Mouse (Mus musculus): ENCODE results near the gene Ccdc14. TPM values are rescaled to one million over a fixed set of nuclear protein-coding genes. Genes with fewer than 3 reads are reported as not detected.
A peak's percentile ranks its signal among the peaks of the same experiment; 100 is the strongest.
"Not testable (repeated sequence)": the region's sequence is repeated elsewhere in the genome, so short reads cannot be mapped to it uniquely, and the experiment has no call there.

Gene Ccdc14
- polyA plus RNA-seq (2014; fragmentation: Nextera tagmentation; extraction: Ambion mirVana), result 8.1 and 8.5 TPM in 2 replicates

DNA sequence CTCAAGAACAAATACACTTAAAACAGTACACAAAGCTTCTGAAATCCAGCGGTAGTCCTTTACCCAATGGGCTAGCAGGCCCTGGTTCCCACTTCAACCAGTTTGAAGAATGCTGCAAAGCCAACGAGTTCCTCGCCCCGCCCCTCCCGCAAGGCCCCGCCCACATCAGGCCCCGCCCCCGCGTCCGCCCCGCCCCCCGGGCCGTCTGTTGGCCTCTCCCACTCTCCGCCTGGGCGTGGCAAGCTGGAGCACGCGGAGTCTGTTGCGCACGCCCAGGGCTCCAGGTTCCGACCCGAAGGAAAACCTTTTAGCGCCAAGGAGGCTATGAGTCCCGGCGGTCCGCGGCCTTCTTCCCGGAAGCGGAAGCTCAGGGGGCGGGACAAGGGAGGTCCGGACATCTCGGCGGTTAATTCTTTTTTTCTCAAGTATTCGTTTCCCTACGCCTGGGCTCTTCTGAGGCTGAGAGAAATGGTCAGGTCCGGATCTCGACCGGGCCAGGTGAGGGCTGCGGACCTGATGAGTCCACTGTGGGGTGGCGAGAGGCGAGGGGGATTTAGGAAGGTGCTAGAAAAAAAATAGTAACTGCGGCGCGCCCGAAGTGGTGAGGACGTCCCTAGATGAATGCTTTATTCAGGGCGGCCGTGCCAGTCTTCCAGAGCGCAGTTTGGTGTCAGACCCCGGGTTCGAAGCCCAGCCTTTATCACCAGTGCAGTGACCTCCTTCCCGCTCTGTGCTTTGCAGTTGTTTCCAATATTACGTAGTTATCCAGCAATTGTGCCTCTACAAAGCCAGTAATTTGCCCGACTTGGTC lies at the start of gene Ccdc14:
Ccdc14 (plus strand) TSS at position 283 of the 811 bp plus-strand sequence.
- peaks cover 4% of the 10 kb centered on the region; the same call in 1 of the 2 replicates for H3K4me1 ChIP-seq (ENCODE audit: control insufficient read depth, insufficient read depth, low read length)
- peak within 1 kb of the TSS; percentile 77 for H3K4me2 ChIP-seq (replicated peaks; ENCODE audit: low read depth, low read length)
- H3K4me3 ChIP-seq (ENCODE audit: low read depth, low read length), result peak within 1 kb of the TSS; percentile 70
- H3K9me3 ChIP-seq (ENCODE audit: control insufficient read depth, low read depth, low read length), result no peaks in the 10 kb centered on the region
- H3K9ac ChIP-seq (replicated peaks; ENCODE audit: low read depth, low read length), result peak within 1 kb of the TSS; percentile 33
- peak; percentile 94 for ATAC-seq (ENCODE audit: insufficient number of reproducible peaks, insufficient read depth, low FRiP score, low read depth)
- whole genome bisulfite sequencing, result under 1% methylated on average over 53 of the region's 53 CpGs
- H3K27ac ChIP-seq (ENCODE audit: low read length), result peak within 1 kb of the TSS; percentile 86
- no peaks in the 10 kb centered on the region for H3K27me3 ChIP-seq (ENCODE audit: control insufficient read depth, insufficient read depth, low read length)
- peaks cover 3% of the 10 kb centered on the region; the same call in 1 of the 2 replicates for H3K36me3 ChIP-seq (ENCODE audit: control insufficient read depth, insufficient read depth, low read length)

DNA sequence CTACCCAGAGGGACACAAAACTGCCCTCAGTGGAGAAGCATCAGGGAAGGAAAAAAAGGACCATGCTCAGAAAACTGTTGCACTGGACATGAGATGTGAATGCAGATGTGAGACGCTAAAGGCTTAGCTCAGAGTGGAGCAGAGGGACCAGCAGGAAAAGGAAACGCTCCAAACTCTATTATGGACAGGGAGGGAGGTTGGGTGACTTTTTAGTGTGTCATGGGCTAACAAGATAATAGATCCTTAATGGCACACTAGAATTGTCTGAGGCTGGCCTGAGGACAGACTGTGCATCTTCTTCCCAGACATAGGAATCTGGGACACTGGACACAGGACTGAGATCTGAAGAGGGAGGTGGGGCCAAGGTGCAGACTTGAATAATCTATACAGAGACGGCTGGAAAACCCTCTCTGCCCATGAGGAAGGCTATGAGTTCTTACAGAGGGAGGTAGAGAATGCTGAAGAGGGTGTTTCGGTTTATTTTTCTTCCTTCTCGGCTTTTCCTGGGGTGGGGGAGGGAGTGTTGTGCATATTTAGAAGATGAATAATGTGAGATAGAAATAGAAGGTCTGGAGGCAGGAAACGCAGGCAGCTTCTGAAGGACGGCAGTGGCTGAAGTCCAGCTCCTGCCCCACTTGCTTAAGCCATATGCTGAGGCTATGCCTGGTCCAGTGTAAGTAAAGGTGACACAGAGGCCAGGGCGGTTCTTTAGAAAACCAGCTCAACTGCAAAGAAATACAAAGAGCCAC lies 46.7 kb upstream of the Ccdc14 start:
- ATAC-seq (ENCODE audit: insufficient number of reproducible peaks, insufficient read depth, low FRiP score, low read depth), result no peak
- H3K9me3 ChIP-seq (ENCODE audit: control insufficient read depth, low read depth, low read length), result no peaks in the 10 kb centered on the region
- H3K27ac ChIP-seq (ENCODE audit: low read length), result no peak overlapping the region
- 38% methylated on average over 8 of the region's 8 CpGs for WGBS
- no peak overlapping the region for H3K4me2 ChIP-seq (replicated peaks; ENCODE audit: low read depth, low read length)
- no peak overlapping the region for H3K4me3 ChIP-seq (ENCODE audit: low read depth, low read length)
- no peak overlapping the region for H3K9ac ChIP-seq (replicated peaks; ENCODE audit: low read depth, low read length)
- no peaks in the 10 kb centered on the region for H3K36me3 ChIP-seq (ENCODE audit: control insufficient read depth, insufficient read depth, low read length)
- H3K27me3 ChIP-seq (ENCODE audit: control insufficient read depth, insufficient read depth, low read length), result no peaks in the 10 kb centered on the region
- peaks cover 3% of the 10 kb centered on the region; the same call in 1 of the 2 replicates for H3K4me1 ChIP-seq (ENCODE audit: control insufficient read depth, insufficient read depth, low read length)

DNA sequence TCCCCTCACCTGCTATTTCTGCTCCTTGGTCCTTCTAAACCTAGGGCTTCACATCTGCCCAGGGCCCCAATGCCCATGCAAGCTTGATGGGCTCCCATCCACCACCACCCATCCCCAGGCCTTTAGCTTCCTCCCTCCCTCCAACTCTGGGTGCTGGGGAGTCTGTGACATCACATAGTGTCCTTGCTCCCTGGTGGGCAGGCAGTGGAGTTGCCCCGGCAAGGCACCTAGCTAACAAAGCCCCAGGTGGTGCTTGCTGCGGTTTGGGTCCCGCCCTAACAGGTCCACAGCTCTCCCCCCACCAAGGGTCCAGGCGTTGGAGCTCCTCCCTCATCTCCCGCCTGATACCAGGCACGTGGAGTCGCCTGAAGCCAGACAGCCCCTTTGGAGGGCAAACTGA lies 40.8 kb upstream of the Ccdc14 start, which contains the start of gene Ropn1:
Ropn1 (plus strand) TSS at position 301 of the 400 bp plus-strand sequence.
- Histone ChIP-seq H3K4me1 (ENCODE audit: control insufficient read depth, insufficient read depth, low read length) (no peaks in the 10 kb centered on the region), H3K36me3 (ENCODE audit: control insufficient read depth, insufficient read depth, low read length) (no peaks in the 10 kb centered on the region), H3K4me3 (ENCODE audit: low read depth, low read length) (no peak within 1 kb of the TSS), H3K4me2 (replicated peaks; ENCODE audit: low read depth, low read length) (no peak within 1 kb of the TSS), H3K9ac (replicated peaks; ENCODE audit: low read depth, low read length) (no peak within 1 kb of the TSS), H3K27me3 (ENCODE audit: control insufficient read depth, insufficient read depth, low read length) (no peaks in the 10 kb centered on the region), H3K27ac (ENCODE audit: low read length) (no peak within 1 kb of the TSS), H3K9me3 (ENCODE audit: control insufficient read depth, low read depth, low read length) (no peaks in the 10 kb centered on the region)
- 58% methylated on average over 7 of the region's 7 CpGs for WGBS
- ATAC-seq (ENCODE audit: insufficient number of reproducible peaks, insufficient read depth, low FRiP score, low read depth), result no peak

DNA sequence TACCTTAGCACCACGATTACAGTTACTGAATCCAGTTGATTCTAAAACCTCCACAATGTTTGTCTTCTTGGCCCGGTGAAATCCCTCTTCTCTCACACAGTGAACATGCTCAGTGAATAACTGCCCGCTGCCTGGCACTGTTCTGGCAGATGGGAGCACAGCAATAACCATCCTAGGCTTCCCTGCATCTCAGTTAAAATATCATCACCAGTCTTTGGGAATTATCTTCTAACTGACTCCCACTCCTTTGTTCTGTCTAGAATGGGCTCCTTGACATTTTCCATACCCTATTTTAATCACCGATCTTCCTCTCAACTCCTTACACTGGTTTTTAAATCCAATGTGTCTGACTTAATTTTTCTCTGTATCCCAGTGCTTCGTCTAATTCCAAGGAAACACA lies 37.4 kb upstream of the Ccdc14 start:
- Histone ChIP-seq H3K9me3 (ENCODE audit: control insufficient read depth, low read depth, low read length) (no peaks in the 10 kb centered on the region), H3K9ac (replicated peaks; ENCODE audit: low read depth, low read length) (no peak overlapping the region), H3K4me3 (ENCODE audit: low read depth, low read length) (no peak overlapping the region), H3K4me1 (ENCODE audit: control insufficient read depth, insufficient read depth, low read length) (peaks cover 3% of the 10 kb centered on the region; the same call in 1 of the 2 replicates), H3K4me2 (replicated peaks; ENCODE audit: low read depth, low read length) (no peak overlapping the region), H3K27ac (ENCODE audit: low read length) (no peak overlapping the region), H3K36me3 (ENCODE audit: control insufficient read depth, insufficient read depth, low read length) (no peaks in the 10 kb centered on the region), H3K27me3 (ENCODE audit: control insufficient read depth, insufficient read depth, low read length) (no peaks in the 10 kb centered on the region)
- no peak for ATAC-seq (ENCODE audit: insufficient number of reproducible peaks, insufficient read depth, low FRiP score, low read depth)
- 81% methylated on average over 5 of the region's 5 CpGs for WGBS

DNA sequence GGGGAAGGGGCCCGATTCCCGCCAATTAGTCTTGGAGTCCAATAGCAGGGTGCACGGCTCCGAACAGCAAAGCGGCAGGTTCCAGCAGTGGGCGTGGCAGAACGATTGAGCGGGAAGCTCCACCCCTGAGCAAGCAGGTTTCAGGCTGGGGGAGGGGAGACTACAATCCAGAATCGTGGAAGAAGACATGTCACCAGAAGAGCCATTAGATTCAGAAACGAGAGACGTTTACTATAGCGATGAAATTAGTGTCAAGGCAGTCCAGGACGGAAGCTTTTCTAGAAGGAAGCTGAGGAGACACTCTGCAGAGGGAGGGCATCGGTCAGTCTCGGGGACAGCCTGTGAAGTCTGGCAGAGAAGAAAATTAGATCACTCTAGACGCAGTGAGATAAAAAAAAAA lies 32.9 kb upstream of the Ccdc14 start:
- not testable (repeated sequence) for ATAC-seq (ENCODE audit: insufficient number of reproducible peaks, insufficient read depth, low FRiP score, low read depth); H3K4me1 ChIP-seq (ENCODE audit: control insufficient read depth, insufficient read depth, low read length); H3K27ac ChIP-seq (ENCODE audit: low read length); H3K27me3 ChIP-seq (ENCODE audit: control insufficient read depth, insufficient read depth, low read length); H3K9me3 ChIP-seq (ENCODE audit: control insufficient read depth, low read depth, low read length); H3K9ac ChIP-seq (replicated peaks; ENCODE audit: low read depth, low read length); H3K36me3 ChIP-seq (ENCODE audit: control insufficient read depth, insufficient read depth, low read length)
- Histone ChIP-seq H3K4me2 (replicated peaks; ENCODE audit: low read depth, low read length) (peak overlapping the region; percentile 63), H3K4me3 (ENCODE audit: low read depth, low read length) (peak overlapping the region; percentile 22)
- 3% methylated on average over 16 of the region's 16 CpGs for WGBS

DNA sequence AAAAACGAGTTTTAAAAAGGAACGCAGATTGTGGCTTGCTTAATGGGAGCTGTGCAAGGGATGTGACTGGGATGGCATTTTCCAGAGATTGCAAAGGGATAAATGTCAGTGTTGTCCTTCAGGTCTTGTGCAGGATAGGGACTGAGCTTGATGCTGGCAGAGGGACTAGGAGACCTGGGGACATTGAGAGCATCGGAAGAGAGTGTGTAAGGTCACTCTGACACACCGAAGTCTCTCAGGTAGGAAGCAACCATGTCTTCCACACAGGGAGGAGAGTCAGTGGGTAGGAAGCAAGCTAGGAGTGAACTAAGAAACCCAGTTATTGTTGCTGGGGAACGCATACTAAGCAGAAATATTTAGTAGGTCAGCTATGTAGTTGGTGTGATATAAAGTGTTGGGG lies 32.4 kb upstream of the Ccdc14 start:
- ATAC-seq (ENCODE audit: insufficient number of reproducible peaks, insufficient read depth, low FRiP score, low read depth), result no peak
- H3K4me3 ChIP-seq (ENCODE audit: low read depth, low read length), result peak overlapping the region; percentile 22
- H3K9me3 ChIP-seq (ENCODE audit: control insufficient read depth, low read depth, low read length), result no peaks in the 10 kb centered on the region
- WGBS, result 22% methylated on average over 5 of the region's 5 CpGs
- no peaks in the 10 kb centered on the region for H3K36me3 ChIP-seq (ENCODE audit: control insufficient read depth, insufficient read depth, low read length)
- no peak overlapping the region for H3K9ac ChIP-seq (replicated peaks; ENCODE audit: low read depth, low read length)
- H3K27me3 ChIP-seq (ENCODE audit: control insufficient read depth, insufficient read depth, low read length), result no peaks in the 10 kb centered on the region
- H3K4me2 ChIP-seq (replicated peaks; ENCODE audit: low read depth, low read length), result peak overlapping the region; percentile 63
- H3K27ac ChIP-seq (ENCODE audit: low read length), result no peak overlapping the region
- H3K4me1 ChIP-seq (ENCODE audit: control insufficient read depth, insufficient read depth, low read length), result peaks cover 9% of the 10 kb centered on the region; the same call in 1 of the 2 replicates

DNA sequence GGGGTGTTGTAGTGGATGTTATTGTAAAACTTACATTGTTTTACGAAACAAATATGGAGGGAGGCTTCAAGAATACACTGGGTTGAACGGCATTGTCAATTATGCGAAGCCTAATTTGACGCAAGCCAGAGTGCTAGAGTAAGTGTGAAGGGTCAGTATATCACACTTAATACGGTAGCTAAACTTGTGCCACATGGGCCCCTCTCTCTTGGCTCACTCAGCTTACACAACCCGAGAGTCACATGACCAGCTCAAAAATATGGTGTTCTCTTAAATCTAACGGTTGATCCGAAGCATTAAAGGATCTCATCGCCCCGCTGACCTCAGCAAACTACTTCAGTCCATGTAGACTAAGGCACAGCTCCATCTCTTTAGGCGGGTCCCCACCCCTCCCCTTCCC lies 32.0 kb upstream of the Ccdc14 start:
- Histone ChIP-seq H3K36me3 (ENCODE audit: control insufficient read depth, insufficient read depth, low read length) (no peaks in the 10 kb centered on the region), H3K9ac (replicated peaks; ENCODE audit: low read depth, low read length) (no peak overlapping the region), H3K9me3 (ENCODE audit: control insufficient read depth, low read depth, low read length) (no peaks in the 10 kb centered on the region), H3K27ac (ENCODE audit: low read length) (no peak overlapping the region), H3K27me3 (ENCODE audit: control insufficient read depth, insufficient read depth, low read length) (no peaks in the 10 kb centered on the region), H3K4me3 (ENCODE audit: low read depth, low read length) (peak overlapping the region; percentile 22; the same call in 1 of the 2 replicates), H3K4me2 (replicated peaks; ENCODE audit: low read depth, low read length) (peak overlapping the region; percentile 63), H3K4me1 (ENCODE audit: control insufficient read depth, insufficient read depth, low read length) (peaks cover 9% of the 10 kb centered on the region; the same call in 1 of the 2 replicates)
- WGBS, result 37% methylated on average over 11 of the region's 11 CpGs
- peak; percentile 42; the same call in 1 of the 2 replicates for ATAC-seq (ENCODE audit: insufficient number of reproducible peaks, insufficient read depth, low FRiP score, low read depth)

DNA sequence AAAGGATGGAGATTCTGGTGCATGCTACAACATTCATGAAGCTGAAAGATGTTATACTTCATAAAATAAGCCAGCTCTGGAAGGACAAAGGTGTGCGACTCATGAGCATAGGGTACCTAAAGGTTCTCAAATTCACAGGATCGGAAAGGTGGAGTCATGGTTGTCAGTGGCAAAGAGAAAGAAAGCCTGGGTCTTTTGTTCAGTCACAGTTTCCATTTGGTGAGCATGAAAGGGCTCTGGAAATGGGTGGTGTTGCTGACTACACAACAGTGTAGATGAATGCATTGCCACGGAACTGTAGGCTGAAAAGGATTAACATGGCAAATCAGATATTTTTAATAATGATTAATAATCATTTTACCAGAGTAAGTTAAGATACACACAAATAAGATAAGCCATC lies 25.9 kb upstream of the Ccdc14 start:
- Histone ChIP-seq H3K36me3 (ENCODE audit: control insufficient read depth, insufficient read depth, low read length) (no peaks in the 10 kb centered on the region), H3K4me3 (ENCODE audit: low read depth, low read length) (no peak overlapping the region), H3K27me3 (ENCODE audit: control insufficient read depth, insufficient read depth, low read length) (no peaks in the 10 kb centered on the region), H3K27ac (ENCODE audit: low read length) (no peak overlapping the region), H3K9me3 (ENCODE audit: control insufficient read depth, low read depth, low read length) (no peaks in the 10 kb centered on the region), H3K4me1 (ENCODE audit: control insufficient read depth, insufficient read depth, low read length) (no peaks in the 10 kb centered on the region), H3K4me2 (replicated peaks; ENCODE audit: low read depth, low read length) (no peak overlapping the region), H3K9ac (replicated peaks; ENCODE audit: low read depth, low read length) (no peak overlapping the region)
- no peak for ATAC-seq (ENCODE audit: insufficient number of reproducible peaks, insufficient read depth, low FRiP score, low read depth)
- 78% methylated on average over 3 of the region's 3 CpGs for WGBS
